Mouse (Mus musculus) erythroid progenitor cell, adult 5-6 weeks (primary cell): ENCODE results near the gene Hras. TPM values are rescaled to one million over a fixed set of nuclear protein-coding genes. Genes with fewer than 3 reads are reported as not detected.
A peak's percentile ranks its signal among the peaks of the same experiment; 100 is the strongest.

Source experiments
- ATAC-seq: replicated peaks from 2 replicates; pipeline ENCODE4 v1.8.0; 2016; ENCODE audit warnings: moderate number of reproducible peaks, mild to moderate bottlenecking, moderate TSS enrichment, inconsistent platforms; ENCODE audit not compliant: poor library complexity, low FRiP score, severe bottlenecking
- total RNA-seq, 2 experiments: library from RNA; stranded (forward) in 1 of 2; stranded (reverse) in 1 of 2; fragments of 150-400 nt in 1 of 2; fragments of 186-747, 209-891 nt in 1 of 2; gene quantifications; 2 replicates each; pipeline versions ENCODE4 v1.2.3 to v1.2.4; 2015 to 2017; ENCODE audit warnings: low replicate concordance in 2 of 2

Gene Hras
- total RNA-seq, 2 experiments from 2014 or later, result 39.8 to 40.5 TPM

DNA sequence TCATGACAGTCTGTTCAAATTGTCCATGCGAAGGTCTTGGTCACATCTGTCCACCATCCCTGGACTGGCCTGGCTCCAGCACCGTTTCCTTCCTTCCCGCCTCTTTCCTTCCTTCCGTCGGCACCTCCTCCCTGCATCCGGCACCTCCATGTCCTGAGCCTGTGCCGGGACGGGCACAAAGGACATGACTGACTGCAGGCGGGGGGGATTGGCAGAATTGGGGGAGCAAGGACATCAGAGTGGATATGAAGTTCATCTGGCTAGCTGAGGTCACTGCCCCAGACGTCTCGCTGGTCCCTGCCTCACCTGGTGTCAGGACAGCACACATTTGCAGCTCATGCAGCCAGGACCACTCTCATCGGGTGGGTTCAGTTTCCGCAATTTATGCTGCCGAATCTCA lies 2.8 kb downstream of the Hras start:
- ATAC-seq, result no peak

DNA sequence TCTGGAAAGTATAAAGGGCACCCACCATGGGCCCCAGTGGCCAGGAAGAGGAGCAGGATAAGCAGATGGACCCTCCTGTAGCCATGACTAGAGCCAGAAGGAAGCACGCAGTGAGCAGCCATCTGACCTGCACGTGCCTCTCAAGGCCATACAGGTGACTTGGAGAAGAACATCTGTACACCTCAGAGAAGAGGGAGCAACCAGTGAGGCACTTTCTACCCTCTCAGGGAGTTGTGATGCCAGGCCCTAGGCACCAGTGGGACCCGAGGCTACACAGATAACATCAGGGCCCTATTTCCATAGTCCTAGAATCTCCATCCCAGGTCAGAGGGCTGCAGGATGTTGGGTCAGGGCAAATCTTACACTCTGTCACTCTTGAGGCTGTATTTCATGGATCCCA lies 3.6 kb downstream of the Hras start:
- ATAC-seq, result no peak

DNA sequence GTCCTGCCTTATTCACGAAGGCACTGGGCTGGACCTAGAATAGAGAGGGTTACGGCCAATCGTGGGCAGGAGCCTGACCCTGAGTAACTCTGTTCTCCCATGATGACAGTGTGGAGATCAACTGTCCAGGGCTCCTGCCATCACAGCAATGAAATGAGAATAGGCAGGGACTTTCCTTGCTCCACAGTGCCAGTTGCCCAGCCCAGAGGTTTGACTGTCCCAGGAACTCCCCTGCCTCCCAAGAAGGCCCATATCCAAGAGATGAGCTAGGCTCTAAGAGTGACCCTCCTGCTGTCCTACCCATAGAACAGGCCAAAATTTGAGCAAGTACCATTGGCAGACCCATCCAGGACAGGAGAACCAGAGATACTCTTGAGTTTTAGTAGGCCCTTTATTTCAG lies 5.1 kb downstream of the Hras start:
- no peak for ATAC-seq

DNA sequence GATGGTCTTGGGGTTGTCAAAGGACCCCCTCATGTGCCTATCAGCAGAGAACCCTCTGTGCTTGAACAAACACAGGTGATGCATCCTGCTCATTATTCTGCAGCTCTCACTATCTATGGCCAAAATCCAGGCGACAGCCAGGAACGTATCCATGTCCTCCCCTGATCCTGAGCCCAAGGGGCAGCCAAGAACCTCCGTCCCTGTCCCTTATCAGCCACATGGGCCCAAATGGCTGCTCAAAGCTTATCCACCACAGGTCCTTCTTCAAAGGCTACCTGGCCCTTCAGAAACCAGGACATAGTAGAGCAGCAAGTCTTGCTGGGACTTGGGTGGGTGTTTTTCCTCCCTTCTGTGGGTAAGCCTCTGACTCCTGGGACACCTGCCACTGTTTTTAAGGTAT lies 5.6 kb downstream of the Hras start:
- no peak for ATAC-seq

DNA sequence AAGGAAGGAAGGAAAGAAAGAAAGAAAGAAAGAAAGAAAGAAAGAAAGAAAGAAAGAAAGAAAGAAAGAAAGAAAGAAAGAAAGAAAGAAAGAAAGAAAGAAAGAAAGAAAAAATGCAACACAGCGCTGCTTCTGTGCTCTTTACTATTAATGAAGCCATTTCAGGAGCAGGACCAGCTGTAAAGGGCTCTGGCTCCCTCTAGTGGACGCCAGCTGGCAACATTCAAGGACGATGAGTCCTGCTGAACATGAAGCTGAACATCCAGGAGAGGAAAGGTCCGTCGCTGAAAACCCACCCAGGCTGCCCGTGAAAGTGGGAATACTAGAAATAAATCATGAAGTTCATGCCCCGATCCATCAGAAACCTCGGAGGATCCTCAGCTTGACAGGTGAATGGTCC lies 17.6 kb downstream of the Hras start:
- peak; percentile 77 for ATAC-seq

DNA sequence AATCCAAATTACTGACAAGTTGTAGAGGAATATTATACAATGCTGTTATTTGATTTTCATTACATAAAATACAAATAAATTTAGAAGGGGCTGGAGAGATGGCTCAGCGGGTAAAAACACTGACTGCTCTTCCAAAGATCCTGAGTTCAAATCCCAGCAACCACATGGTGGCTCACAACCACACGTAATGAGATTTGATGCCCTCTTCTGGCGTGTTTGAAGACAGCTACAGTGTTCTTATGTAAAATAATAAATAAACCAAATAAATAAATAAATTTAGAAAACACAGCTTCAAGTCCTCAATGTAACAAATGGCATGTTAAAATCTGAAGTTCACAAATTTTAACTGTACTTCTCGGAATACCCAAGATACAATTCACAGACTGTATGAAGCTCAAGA lies 18.7 kb downstream of the Hras start:
- ATAC-seq, result no peak

DNA sequence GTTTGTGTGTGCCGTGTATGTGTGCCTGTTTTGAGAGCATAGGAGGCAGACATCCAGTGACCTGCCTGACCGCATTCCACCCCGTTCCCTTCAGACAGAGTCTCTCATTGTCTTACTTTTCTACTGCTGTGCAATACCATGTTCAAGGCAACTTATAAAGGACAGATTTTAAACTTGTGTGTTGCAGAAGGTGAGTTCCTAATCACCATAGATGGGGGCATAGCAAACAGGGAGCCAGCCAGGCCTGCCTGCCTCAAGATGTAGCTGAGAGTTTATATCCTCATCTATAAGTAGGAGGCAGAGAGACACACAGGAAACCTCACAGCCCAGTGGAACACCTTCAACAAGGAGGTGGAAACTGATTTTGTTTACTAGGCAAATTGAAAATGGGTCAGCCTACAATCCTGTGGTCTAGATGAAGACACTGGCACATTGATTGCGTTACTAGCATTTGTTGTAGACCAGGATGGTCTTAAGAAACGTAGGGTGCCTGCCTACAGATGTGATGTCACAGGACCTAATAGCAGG lies 20.4 kb downstream of the Hras start:
- no peak for ATAC-seq

DNA sequence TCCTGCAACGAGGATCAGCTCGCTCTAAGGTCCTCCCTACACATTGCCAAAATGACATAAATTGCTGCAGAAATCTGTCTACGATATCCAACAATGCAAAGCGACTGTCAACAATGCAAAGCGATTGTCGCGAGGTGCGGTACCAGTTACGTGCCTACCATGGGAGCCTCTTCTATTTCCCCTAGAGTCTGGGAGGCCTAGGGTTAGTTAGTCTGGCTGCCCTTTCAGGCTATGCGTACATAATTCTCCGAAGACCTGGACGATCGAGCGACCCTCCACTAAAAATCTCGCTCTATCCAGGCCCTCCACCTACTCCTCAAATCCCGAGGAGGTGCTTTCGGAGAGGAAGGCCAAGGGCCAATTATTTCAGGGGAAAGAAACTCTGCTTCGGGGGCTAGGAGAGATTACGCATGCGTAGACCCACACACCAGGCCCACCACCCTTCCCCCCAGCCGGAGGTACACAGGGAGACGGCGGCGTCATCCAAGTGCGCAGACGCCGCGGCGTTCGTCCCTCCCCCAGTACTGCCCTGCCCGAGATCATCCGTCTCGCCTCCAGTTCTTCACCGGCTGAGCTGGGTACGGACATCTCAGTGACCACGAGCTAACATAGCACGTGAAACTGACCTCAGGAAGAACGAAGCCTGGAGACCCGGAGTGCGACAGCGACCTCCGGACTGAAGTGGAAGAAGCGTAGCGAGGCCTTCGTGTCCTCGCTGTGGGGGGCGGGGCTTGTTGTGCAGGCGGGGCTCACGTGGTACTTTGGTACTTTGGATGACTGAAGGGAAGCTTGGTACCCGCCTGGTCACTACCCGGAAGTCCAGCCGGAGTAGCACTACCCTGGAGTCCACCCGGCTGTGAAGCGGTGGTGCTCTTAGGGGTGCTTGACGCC lies 21.4 kb downstream of the Hras start, which contains the start of gene Rnh1:
TSS of gene Rnh1 (minus strand) at position 742 of the 891 bp plus-strand sequence.
- ATAC-seq, result peak; percentile 83

DNA sequence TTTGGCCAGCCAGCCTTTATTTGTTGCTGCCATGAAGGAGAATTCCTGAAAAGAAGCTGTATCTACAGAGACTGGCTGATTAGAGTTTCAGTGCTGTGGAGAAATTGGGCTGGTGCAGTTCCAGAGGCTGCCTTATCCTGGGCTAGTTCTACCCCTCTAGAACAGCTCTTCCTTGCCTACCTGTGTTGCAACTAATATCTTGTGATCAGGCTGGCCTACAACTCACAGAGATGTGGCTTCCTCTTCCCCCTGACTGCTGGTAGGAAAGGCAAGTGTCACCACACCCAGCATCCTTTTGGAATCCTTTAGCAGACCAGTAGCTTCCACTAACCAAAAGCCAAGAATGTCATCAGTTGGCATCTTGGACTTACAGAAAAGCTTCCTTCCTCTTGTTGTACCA lies 23.9 kb downstream of the Hras start:
- ATAC-seq, result no peak

DNA sequence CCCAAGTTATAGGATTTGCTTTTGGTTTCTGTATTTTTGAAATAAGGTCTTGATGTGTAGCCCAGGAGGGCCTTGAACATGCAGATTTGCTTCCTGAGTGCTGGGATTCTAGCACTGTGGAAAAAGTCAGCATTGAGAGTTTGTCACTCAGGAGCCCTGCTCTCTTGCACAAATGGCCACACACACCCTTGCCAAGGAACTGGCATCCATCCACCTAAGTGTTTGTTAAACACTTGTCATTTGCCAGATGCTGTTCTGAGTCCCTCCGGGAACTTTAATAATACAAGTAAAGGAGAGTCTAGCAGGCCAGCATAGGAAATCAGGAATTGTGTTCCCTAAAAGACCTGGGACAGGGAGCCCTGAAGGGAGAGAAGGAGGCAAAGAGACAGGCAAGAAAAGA lies 24.5 kb downstream of the Hras start:
- no peak for ATAC-seq

DNA sequence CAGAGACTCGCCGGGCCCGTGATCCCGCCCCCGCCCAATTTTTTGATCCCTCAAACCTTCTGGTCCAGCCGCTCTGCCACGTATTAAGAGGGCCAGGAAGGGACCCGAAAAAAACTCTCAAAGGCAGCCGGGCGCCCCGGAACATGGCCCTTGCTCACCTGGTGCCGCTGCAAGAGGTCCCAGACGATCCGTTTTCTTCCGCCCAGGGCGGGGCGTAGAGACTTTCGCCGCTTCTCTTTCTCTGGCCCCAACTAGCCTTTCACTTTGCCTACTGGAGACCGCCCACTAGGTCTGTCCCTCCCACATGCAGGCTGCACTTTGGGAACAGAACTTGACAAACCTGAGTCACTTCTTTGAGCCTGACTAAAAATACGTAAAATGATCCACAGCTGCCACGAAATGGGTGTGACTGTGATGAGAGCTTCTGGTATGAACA lies 25.3 kb downstream of the Hras start:
- peak; percentile 70 for ATAC-seq

DNA sequence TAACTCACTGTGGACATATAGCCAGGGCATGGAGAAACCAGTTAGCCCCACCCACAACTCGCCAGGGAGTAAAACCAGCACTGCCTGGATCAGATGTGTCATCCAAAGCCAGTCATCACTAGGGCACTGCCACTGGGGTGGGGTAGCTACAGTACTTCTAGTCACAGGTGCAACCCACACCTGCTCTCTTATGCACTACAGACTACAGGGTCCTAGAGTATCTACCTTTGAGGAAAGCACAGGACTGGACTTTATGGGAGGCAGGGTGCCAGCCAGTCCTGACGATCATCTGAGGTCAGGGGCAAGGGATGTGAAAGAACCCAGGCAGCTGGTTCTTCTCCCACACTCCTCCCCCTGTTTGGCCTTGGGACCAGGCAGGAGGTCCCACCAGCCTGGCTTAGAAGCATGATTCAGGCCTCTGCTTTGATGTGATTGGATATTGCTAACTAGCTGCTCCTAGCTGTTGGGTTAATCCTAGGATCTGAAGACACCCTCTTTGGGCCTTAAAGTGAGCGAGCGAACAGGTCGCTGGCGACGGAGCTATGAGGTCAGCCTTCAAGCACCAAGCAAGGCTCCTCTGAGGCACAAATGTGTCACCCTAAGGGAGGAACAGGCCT lies 25.8 kb downstream of the Hras start:
- ATAC-seq, result peak; percentile 59

DNA sequence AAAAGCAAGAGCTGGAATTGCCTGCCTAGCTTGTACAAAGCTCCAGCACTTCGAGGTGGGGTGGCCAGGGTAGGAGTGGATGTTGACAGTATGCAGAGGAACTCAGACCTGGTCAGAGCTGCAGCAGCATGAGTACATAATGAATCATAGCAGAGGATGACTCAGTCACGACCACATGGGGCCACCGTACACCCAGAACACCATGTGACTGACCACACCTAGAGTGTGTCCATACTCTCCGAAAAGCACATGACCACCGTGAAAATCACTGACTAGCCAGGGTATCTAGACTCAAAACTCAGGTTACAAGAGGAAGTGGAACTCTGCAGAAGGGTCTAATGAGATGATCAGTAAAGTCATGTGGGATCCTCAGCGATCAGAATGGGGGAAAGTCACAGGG lies 29.0 kb downstream of the Hras start:
- no peak for ATAC-seq

DNA sequence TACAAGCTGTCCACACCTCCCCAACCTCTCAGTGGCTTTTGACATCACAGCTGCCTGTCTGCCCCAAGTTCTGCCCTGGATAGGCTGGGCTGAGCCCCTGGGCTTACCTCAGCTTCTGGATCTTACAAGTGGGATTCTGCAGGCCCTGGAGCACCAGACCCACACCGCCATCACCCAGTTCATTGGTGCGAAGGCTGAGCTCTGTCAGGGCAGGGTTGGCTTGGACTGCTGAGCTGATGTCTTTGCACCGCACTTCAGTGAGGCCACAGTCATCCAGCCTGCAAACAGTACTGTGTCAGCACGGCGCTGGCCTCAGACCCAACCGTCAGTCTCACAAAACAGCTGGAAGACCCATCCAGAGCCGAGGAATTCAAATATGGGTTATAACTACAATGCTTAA lies 29.4 kb downstream of the Hras start:
- ATAC-seq, result no peak

DNA sequence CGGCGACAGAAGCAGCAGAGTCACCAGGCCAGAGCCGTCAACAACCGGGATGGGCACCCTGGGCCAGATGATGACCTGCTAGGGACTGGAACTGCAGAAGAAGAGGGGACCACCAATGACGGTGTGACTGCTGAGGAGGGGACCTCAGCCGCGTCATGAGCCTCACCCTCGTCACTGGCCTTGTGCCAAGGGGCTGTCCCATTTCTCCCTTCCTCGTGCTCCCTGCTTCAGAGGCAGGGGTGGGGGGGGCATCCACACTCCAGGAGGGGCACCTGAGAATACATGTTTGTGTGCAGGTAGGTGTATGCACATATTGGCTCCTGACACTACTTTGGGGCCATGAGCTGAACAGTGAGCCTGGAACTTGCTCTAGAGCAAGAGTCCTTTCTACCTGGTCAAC lies 38.4 kb downstream of the Hras start:
- ATAC-seq, result 0 out of 2 replicates have a peak, but pooled peaks have one; percentile 2

DNA sequence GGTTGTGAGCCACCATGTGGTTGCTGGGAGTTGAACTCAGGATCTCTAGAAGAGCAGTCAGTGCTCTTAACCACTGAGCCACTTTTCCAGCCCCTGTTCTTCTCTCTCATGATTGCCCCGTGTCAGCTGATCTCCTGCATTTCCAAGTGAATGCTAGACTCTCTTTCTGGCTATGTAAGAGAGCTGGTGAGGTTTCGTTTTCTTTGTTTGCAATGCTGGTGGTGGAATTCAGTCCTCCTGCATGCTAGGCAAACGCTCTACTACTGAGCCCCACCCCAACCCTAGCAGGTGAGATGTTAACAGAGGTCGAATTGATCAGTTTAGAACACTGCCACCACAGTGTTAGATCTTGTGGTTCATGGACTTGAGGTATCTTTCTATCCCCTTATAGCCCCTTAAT lies 45.2 kb downstream of the Hras start:
- ATAC-seq, result no peak

DNA sequence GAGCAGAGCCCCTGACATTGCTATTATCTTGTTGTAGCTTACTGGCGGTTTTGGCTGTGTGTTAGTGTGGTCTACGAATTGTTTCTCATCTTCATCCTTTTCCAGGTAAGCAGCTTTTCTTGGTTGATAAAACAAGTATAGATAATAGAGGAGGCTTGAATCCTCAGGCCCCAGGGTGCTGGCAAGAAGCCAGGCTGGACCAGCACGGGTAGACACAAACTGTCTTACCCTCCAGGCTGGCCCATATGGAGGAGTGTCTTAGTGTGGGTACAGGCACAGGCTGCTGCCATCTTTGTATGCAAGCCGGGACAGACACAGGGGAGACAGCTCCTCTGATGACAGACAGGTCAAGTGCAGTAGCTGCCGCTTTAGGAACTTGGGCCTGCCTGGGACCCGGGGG lies 46.8 kb downstream of the Hras start:
- no peak for ATAC-seq

DNA sequence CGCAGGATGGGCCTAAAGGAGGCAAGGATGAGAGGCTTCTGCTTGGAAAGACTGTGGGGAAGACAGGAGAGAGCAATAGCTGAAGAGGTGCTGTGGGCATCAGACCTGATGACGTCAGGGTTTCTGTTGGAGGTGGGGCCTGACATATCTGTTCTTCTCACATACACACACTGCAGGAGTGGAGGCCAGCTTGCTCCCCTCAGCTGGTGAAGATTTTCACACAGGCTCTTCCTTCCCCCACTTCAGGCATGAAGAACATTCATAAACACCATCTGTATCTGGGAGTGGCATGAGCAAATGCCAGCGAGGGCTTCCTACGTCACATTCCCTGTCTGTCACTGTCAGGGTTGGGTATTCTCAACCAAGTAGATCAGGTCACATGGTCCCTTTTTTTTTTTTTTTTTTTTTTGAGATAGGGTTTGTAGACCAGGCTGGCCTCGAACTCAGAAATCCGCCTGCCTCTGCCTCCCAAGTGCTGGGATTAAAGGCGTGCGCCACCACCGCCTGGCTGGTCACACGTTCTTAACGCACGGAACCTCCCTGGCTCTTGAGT lies 47.7 kb downstream of the Hras start:
- ATAC-seq, result peak; percentile 79

DNA sequence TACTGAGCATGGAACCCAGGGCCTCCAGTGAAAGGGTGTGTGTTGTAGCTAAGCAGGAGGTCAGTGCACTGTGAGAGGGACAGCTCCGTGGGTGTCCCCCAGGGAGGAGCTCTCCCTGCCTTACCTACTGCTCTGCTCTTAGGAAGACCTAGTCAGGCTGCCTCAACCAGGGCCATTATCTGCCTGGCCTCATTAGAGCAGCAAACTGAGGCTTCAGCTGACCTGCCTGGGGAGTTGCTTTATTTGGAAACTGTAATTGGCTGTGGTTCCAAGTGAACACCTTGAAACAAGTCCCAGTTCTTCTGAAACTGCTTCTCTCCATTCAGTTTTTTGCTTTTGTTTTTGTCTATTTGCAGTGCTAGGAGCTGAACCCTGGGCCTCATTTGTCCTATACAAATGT lies 48.4 kb downstream of the Hras start:
- no peak for ATAC-seq

DNA sequence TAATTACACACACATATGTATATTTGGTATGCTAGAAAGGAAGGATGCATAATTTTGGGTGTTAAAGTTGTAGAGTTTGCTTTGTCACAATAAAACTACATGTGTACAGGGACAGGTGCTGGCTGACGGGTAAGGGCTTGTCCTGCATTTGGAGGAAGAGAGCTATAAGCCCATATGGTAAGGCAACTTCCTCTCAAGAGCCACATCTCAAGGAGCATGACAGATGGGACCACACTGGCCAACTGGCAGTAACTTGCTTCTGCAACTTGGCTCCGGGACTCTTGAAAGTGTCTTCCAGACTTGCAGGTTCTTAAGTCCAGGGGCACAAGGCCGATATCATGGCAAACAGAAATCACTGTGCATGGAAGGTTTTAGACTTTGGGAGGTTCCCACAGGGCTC lies 49.2 kb downstream of the Hras start:
- no peak for ATAC-seq

DNA sequence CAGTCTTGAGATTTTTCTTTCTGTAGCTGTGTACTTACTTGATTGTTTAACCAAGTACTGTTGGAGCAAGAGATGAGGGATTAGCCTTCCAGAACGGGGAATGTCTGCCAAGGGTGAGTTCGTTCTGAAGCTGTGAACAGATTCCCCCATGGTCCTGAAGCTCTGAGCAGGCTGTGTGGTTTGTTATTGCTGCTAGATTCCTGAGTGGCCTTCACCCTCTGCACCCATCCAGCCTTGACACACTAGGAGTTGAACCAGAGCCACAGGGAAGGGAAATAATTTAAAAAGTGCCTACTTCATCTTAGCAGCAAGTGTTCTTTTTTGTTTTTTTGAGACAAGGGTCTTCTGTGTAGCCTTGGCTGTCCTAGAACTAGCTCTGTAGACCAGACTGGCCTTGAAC lies 49.9 kb downstream of the Hras start:
- no peak for ATAC-seq
